ENCODE assay signal across 8 mouse cellular contexts in the genomic region with DNA sequence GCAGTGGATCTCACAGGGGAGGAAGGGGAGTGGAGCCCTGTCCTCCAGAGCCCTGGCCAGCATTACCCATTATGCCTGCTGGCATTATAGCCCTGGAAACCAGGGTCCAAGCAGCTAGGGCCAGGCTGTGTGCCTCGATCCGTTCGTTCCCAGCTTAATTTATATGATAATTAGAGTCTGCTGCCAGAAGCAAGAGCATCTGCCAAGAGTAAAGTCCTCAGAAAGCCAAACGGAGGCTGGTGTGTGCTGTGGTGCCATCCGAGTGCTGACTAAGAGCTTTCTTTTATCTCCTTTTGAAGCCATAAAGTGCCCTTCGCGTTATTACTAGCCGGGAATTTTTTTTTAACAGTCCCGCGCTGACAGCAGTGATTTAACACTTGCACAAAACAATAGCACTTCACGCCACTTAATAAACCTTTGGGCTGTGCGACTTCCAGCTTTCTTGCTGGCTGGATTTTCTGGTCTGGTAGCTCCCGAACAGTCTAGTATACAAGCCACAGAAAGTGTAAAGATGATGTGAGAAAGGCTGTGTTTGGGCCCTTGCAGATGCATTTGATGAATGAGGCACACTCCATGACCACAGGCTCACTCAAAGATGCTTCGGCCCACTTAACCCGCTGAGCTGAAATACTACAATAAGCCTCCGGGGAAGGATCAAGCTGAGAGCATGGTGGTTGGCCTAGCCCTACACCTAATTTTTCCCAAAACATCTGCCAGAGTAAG. TPM values are rescaled to one million over a fixed set of nuclear protein-coding genes. Genes with fewer than 3 reads are reported as not detected.
DNase-seq lines count a peak whose midpoint lies in the region; ATAC-seq lines count a peak whose summit lies in the region.
"Had no signal": no experiment of that assay in that cellular context is flagged by ENCODE, and none has a peak within 500 bp of the region (broad histone marks: within the 10 kb centered on the region; RNA-seq: fewer than 3 reads in every experiment).

No protein-coding gene starts in this region.

- H3K27me3 ChIP-seq in embryonic facial prominence, embryonic 14.5 days (replicated peaks; ENCODE audit: control insufficient read depth, insufficient read depth, low read length), result no peaks in the 10 kb centered on the region
- H3K27me3 ChIP-seq in hindbrain, embryonic 16.5 days (replicated peaks; ENCODE audit: control insufficient read depth, insufficient read depth, low read length), result no peaks in the 10 kb centered on the region; the same call in 1 of the 2 replicates
- H3K27me3 ChIP-seq in neural tube, embryonic 11.5 days (ENCODE audit: control insufficient read depth, insufficient read depth, low read length), result no peaks in the 10 kb centered on the region
- H3K27me3 ChIP-seq: liver, embryonic 13.5 days had no signal

- 15% methylated on average over 16 of the region's 16 CpGs for WGBS in embryonic facial prominence, embryonic 14.5 days
- WGBS in hindbrain, embryonic 16.5 days, result 8% methylated on average over 16 of the region's 16 CpGs
- 4% methylated on average over 16 of the region's 16 CpGs for WGBS in neural tube, embryonic 11.5 days

- peaks cover 13% of the 10 kb centered on the region for H3K4me1 ChIP-seq in embryonic facial prominence, embryonic 14.5 days (ENCODE audit: control insufficient read depth, insufficient read depth, low read length)
- H3K4me1 ChIP-seq in hindbrain, embryonic 16.5 days (ENCODE audit: control insufficient read depth, insufficient read depth, low read depth, low read length), result peaks cover 16% of the 10 kb centered on the region
- H3K4me1 ChIP-seq in neural tube, embryonic 11.5 days (ENCODE audit: control insufficient read depth, insufficient read depth, low read length), result peaks cover 26% of the 10 kb centered on the region
- H3K4me1 ChIP-seq: liver, embryonic 13.5 days had no signal

- H3K36me3 ChIP-seq in embryonic facial prominence, embryonic 14.5 days (ENCODE audit: control insufficient read depth, insufficient read depth, low read length), result no peaks in the 10 kb centered on the region
- no peaks in the 10 kb centered on the region for H3K36me3 ChIP-seq in hindbrain, embryonic 16.5 days (ENCODE audit: control insufficient read depth, insufficient read depth, low read length)
- no peaks in the 10 kb centered on the region for H3K36me3 ChIP-seq in neural tube, embryonic 11.5 days (ENCODE audit: control insufficient read depth, insufficient read depth, low read length)
- H3K36me3 ChIP-seq: liver, embryonic 13.5 days had no signal

- peak overlapping the region; percentile 26 for H3K4me2 ChIP-seq in embryonic facial prominence, embryonic 14.5 days (ENCODE audit: low read depth, low read length)
- H3K4me2 ChIP-seq in hindbrain, embryonic 16.5 days (ENCODE audit: low read length), result peak overlapping the region; percentile 39
- peak overlapping the region; percentile 19 for H3K4me2 ChIP-seq in neural tube, embryonic 11.5 days (ENCODE audit: low read depth)
- H3K4me2 ChIP-seq: liver, embryonic 13.5 days had no signal

- H3K9me3 ChIP-seq in embryonic facial prominence, embryonic 14.5 days (ENCODE audit: control insufficient read depth, low read length), result no peaks in the 10 kb centered on the region
- H3K9me3 ChIP-seq in hindbrain, embryonic 16.5 days (ENCODE audit: control insufficient read depth, low read length), result no peaks in the 10 kb centered on the region
- H3K9me3 ChIP-seq in neural tube, embryonic 11.5 days (ENCODE audit: control insufficient read depth, low read length), result no peaks in the 10 kb centered on the region
- H3K9me3 ChIP-seq: liver, embryonic 13.5 days had no signal

- no peak overlapping the region for H3K4me3 ChIP-seq in embryonic facial prominence, embryonic 14.5 days (ENCODE audit: low read depth, low read length)
- H3K4me3 ChIP-seq in hindbrain, embryonic 16.5 days (ENCODE audit: low read length), result no peak overlapping the region
- H3K4me3 ChIP-seq in neural tube, embryonic 11.5 days (ENCODE audit: low read depth, low read length), result no peak overlapping the region
- H3K4me3 ChIP-seq: liver, embryonic 13.5 days had no signal

- peak; percentile 3 for DNase-seq in cerebellum, adult 8-10 months
- DNase-seq in embryonic facial prominence, embryonic 14.5 days (ENCODE audit: low spot score), result no peak
- peak; percentile 22 for DNase-seq in left cerebral cortex, adult 11 months (ENCODE audit: low spot score)
- DNase-seq in neural tube, embryonic 11.5 days (ENCODE audit: low spot score), result peak; percentile 64
- DNase-seq in yolk sac, embryonic 10.5 days (ENCODE audit: low spot score), result no peak
- DNase-seq: liver, embryonic 13.5 days had no signal

- no peak overlapping the region for H3K27ac ChIP-seq in embryonic facial prominence, embryonic 14.5 days (replicated peaks; ENCODE audit: low read depth, low read length)
- peak overlapping the region; percentile 72 for H3K27ac ChIP-seq in hindbrain, embryonic 16.5 days (ENCODE audit: low read depth, low read length)
- peak overlapping the region; percentile 67 for H3K27ac ChIP-seq in neural tube, embryonic 11.5 days (ENCODE audit: low read depth, low read length)
- H3K27ac ChIP-seq: liver, embryonic 13.5 days had no signal

- H3K9ac ChIP-seq in embryonic facial prominence, embryonic 14.5 days (ENCODE audit: low read depth, low read length), result no peak overlapping the region
- H3K9ac ChIP-seq in hindbrain, embryonic 16.5 days (ENCODE audit: low read depth, low read length), result peak overlapping the region; percentile 15; the same call in 1 of the 2 replicates
- H3K9ac ChIP-seq in neural tube, embryonic 11.5 days (ENCODE audit: low read length), result peak overlapping the region; percentile 32; the same call in 1 of the 2 replicates
- H3K9ac ChIP-seq: liver, embryonic 13.5 days had no signal

- peak; percentile 26 for ATAC-seq in embryonic facial prominence, embryonic 14.5 days (ENCODE audit: low read depth)
- ATAC-seq in hindbrain, embryonic 16.5 days, result peak; percentile 92
- peak; percentile 86 for ATAC-seq in neural tube, embryonic 11.5 days (ENCODE audit: insufficient read depth, low FRiP score, low TSS enrichment)
- no peak for ATAC-seq in erythroid progenitor cell, adult 5-6 weeks (replicated peaks; ENCODE audit: low FRiP score, poor library complexity, severe bottlenecking)

RNA-seq across cellular contexts. Expression of a gene that starts 52.9 kb away (rescaled TPM):
- polyA plus RNA-seq in embryonic facial prominence, embryonic 14.5 days (2014; fragmentation: Nextera tagmentation; extraction: Ambion mirVana), result 0.96 and 1.0 TPM in 2 replicates
- 4.1 TPM in 2 replicates for polyA plus RNA-seq in hindbrain, embryonic 16.5 days (2015; fragmentation: Nextera tagmentation; extraction: Ambion mirVana)
- polyA plus RNA-seq in neural tube, embryonic 11.5 days (2014; fragmentation: Nextera tagmentation; extraction: Ambion mirVana), result 2.6 and 3.3 TPM in 2 replicates
- not detected in 2 replicates for total RNA-seq in erythroid progenitor cell, adult 5-6 weeks (2015; ENCODE audit: low replicate concordance)
- total RNA-seq in erythroid progenitor cell, adult 5-6 weeks (2017; ENCODE audit: low replicate concordance), result not detected in 2 replicates

Comparison
In these comparisons a context has a peak if more than half of its experiments do, and no peak if none do; other contexts are left out.
1. DNase-seq: peak in cerebellum, adult 8-10 months (single experiment), left cerebral cortex, adult 11 months (single experiment) and neural tube, embryonic 11.5 days (single experiment); none in embryonic facial prominence, embryonic 14.5 days (single experiment) and yolk sac, embryonic 10.5 days (single experiment).
2. Peak in every context shown above with its lines, with median percentiles within 50 percentile points of each other: H3K4me2 ChIP-seq.